Mouse (Mus musculus) MEL (cell line): ENCODE data around the gene Steap3.

Experiments
- CHD1 ChIP-seq: IDR thresholded peaks from 2 replicates; pipeline ENCODE4 v1.6.1; 2012; ENCODE audit warnings: low read depth, mild to moderate bottlenecking, inconsistent platforms, low read length, improper control_type of control experiment
- CHD2 ChIP-seq: IDR thresholded peaks from 2 replicates; pipeline ENCODE4 v1.6.1; 2011; ENCODE audit warnings: low read length, improper control_type of control experiment
- CTCF ChIP-seq, 3 experiments: IDR thresholded peaks in 2 of 3; conservative IDR thresholded peaks in 1 of 3; 2 replicates each; pipeline ENCODE4 v1.5.1; 2011 to 2012; ENCODE audit warnings: low read length in 3 of 3, low read depth in 2 of 3, mild to moderate bottlenecking in 2 of 3, improper control_type of control experiment in 1 of 3, inconsistent platforms in 1 of 3, mixed read lengths in 1 of 3, moderate library complexity in 1 of 3; ENCODE audit not compliant: control insufficient read depth in 1 of 3, insufficient read depth in 1 of 3, poor library complexity in 1 of 3, severe bottlenecking in 1 of 3
- EP300 ChIP-seq, 2 experiments: IDR thresholded peaks; 2 replicates each; pipeline ENCODE4 v1.6.1; 2011; ENCODE audit warnings: improper control_type of control experiment in 2 of 2, low read length in 2 of 2, low read depth in 1 of 2, mild to moderate bottlenecking in 1 of 2
- ETS1 ChIP-seq: IDR thresholded peaks from 2 replicates; pipeline ENCODE4 v1.6.1; 2012; ENCODE audit warnings: low read depth, mild to moderate bottlenecking, inconsistent platforms, low read length, improper control_type of control experiment, moderate library complexity
- GABPA ChIP-seq: IDR thresholded peaks from 2 replicates; pipeline ENCODE4 v1.6.1; 2012; ENCODE audit warnings: low read depth, mild to moderate bottlenecking, inconsistent platforms, low read length, improper control_type of control experiment, moderate library complexity
- GATA1 ChIP-seq: IDR thresholded peaks from 2 replicates; pipeline ENCODE4 v1.6.1; 2011; ENCODE audit warnings: low read depth, low read length, improper control_type of control experiment
- KAT2A ChIP-seq: conservative IDR thresholded peaks from 2 replicates; pipeline ENCODE4 v1.6.1; 2012; ENCODE audit warnings: low read depth, low read length, improper control_type of control experiment, inconsistent platforms
- MAFK ChIP-seq: IDR thresholded peaks from 2 replicates; pipeline ENCODE4 v1.6.1; 2011; ENCODE audit warnings: low read depth, mild to moderate bottlenecking, low read length, improper control_type of control experiment, borderline replicate concordance
- MAX ChIP-seq: IDR thresholded peaks from 2 replicates; pipeline ENCODE4 v1.6.1; 2011; ENCODE audit warnings: low read length, improper control_type of control experiment
- POLR2A ChIP-seq, 2 experiments: IDR thresholded peaks; 2 replicates each; pipeline ENCODE4 v1.6.1; 2011 to 2012; ENCODE audit warnings: low read length in 2 of 2, mild to moderate bottlenecking in 2 of 2, control low read depth in 1 of 2, improper control_type of control experiment in 1 of 2, low read depth in 1 of 2, moderate library complexity in 1 of 2; ENCODE audit not compliant: control insufficient read depth in 1 of 2, insufficient read depth in 1 of 2, poor library complexity in 1 of 2
- ZNF384 ChIP-seq: IDR thresholded peaks from 2 replicates; pipeline ENCODE4 v1.6.1; 2012; ENCODE audit warnings: low read depth, mild to moderate bottlenecking, inconsistent platforms, low read length, improper control_type of control experiment

GRCm38 (mm10) chr1:120158474-120159127 lies 113.9 kb downstream of the Steap3 start:
- TF ChIP-seq POLR2A (IDR thresholded peaks at IDR 0.05; ENCODE audit: control insufficient read depth in 1 of 2, insufficient read depth in 1 of 2, low read depth in 1 of 2, low read length in 2 of 2, poor library complexity in 1 of 2) (no peak), GABPA (no peak), ZNF384 (no peak), ETS1 (no peak), CTCF (IDR thresholded peaks at IDR 0.05 in 2 of 3, conservative IDR thresholded peaks at IDR 0.05 in 1 of 3; ENCODE audit: control insufficient read depth in 1 of 3, insufficient read depth in 1 of 3, low read depth in 2 of 3, low read length in 3 of 3, poor library complexity in 1 of 3, severe bottlenecking in 1 of 3) (no peak), KAT2A (no peak), CHD2 (no peak), MAFK (no peak), MAX (no peak), GATA1 (no peak), EP300 (IDR thresholded peaks at IDR 0.05; ENCODE audit: low read depth in 1 of 2, low read length in 2 of 2) (no peak), CHD1 (no peak)
